Mouse (Mus musculus) MEL (cell line): ENCODE results near the gene N4bp3. TPM values are rescaled to one million over a fixed set of nuclear protein-coding genes. Genes with fewer than 3 reads are reported as not detected.

ENCODE experiments used
- DNase-seq: peaks from one replicate; pipeline ENCODE4 v3.0.0; 2011; ENCODE audit warnings: low read depth, low spot score
- H3K27ac ChIP-seq: 2 replicates; pipeline ENCODE4 v1.5.1; 2012; ENCODE audit warnings: low read depth, mild to moderate bottlenecking, control low read depth, low read length, moderate library complexity; ENCODE audit not compliant: control insufficient read depth
- H3K27me3 ChIP-seq, 2 experiments: fragments of 150-350 bp in 1 of 2; sonication (generic) in 1 of 2; 2 replicates each; pipeline ENCODE4 v1.6.1; 2012; ENCODE audit warnings: low read length in 2 of 2, mild to moderate bottlenecking in 2 of 2, improper control_type of control experiment in 1 of 2, moderate library complexity in 1 of 2; ENCODE audit not compliant: insufficient read depth in 2 of 2, control insufficient read depth in 1 of 2
- H3K36me3 ChIP-seq, 2 experiments: 2 replicates each; pipeline ENCODE4 v1.6.1; 2012 to 2014; ENCODE audit warnings: low read length in 2 of 2, improper control_type of control experiment in 1 of 2, inconsistent platforms in 1 of 2, mild to moderate bottlenecking in 1 of 2; ENCODE audit not compliant: insufficient read depth in 2 of 2, control insufficient read depth in 1 of 2
- H3K4me1 ChIP-seq, 2 experiments: fragments of 150-350 bp in 1 of 2; sonication (generic) in 1 of 2; 2 replicates each; pipeline ENCODE4 v1.6.1; 2012; ENCODE audit warnings: low read length in 2 of 2, improper control_type of control experiment in 1 of 2, mild to moderate bottlenecking in 1 of 2; ENCODE audit not compliant: insufficient read depth in 2 of 2, control insufficient read depth in 1 of 2
- H3K4me3 ChIP-seq, 2 experiments: fragments of 150-350 bp in 1 of 2; sonication (generic) in 1 of 2; 2 replicates each; pipeline ENCODE4 v1.5.1; 2012; ENCODE audit warnings: low read depth in 2 of 2, low read length in 2 of 2, mild to moderate bottlenecking in 2 of 2, moderate library complexity in 2 of 2, control low read depth in 1 of 2, improper control_type of control experiment in 1 of 2; ENCODE audit not compliant: control insufficient read depth in 1 of 2, insufficient read depth in 1 of 2
- H3K79me2 ChIP-seq: 2 replicates; pipeline ENCODE4 v1.6.1; 2012; ENCODE audit warnings: mild to moderate bottlenecking, low read length, moderate library complexity; ENCODE audit not compliant: control insufficient read depth, poor library complexity, insufficient read depth
- H3K9ac ChIP-seq: 2 replicates; pipeline ENCODE4 v1.6.1; 2012; ENCODE audit warnings: low read depth, mild to moderate bottlenecking, control low read depth, low read length, moderate library complexity; ENCODE audit not compliant: control insufficient read depth, poor library complexity, severe bottlenecking
- H3K9me3 ChIP-seq: fragments of 150-350 bp; sonication (generic); replicated peaks from 2 replicates; pipeline ENCODE4 v1.6.1; 2012; ENCODE audit warnings: mild to moderate bottlenecking, low read length, improper control_type of control experiment, moderate library complexity; ENCODE audit not compliant: insufficient read depth
- CHD2 ChIP-seq: IDR thresholded peaks from 2 replicates; pipeline ENCODE4 v1.6.1; 2011; ENCODE audit warnings: low read length, improper control_type of control experiment
- CTCF ChIP-seq, 3 experiments: IDR thresholded peaks in 2 of 3; conservative IDR thresholded peaks in 1 of 3; 2 replicates each; pipeline ENCODE4 v1.5.1; 2011 to 2012; ENCODE audit warnings: low read length in 3 of 3, low read depth in 2 of 3, mild to moderate bottlenecking in 2 of 3, improper control_type of control experiment in 1 of 3, inconsistent platforms in 1 of 3, mixed read lengths in 1 of 3, moderate library complexity in 1 of 3; ENCODE audit not compliant: control insufficient read depth in 1 of 3, insufficient read depth in 1 of 3, poor library complexity in 1 of 3, severe bottlenecking in 1 of 3
- ELF1 ChIP-seq: IDR thresholded peaks from 2 replicates; pipeline ENCODE4 v1.6.1; 2014; ENCODE audit warnings: low read depth, mild to moderate bottlenecking, inconsistent platforms, low read length, improper control_type of control experiment, moderate library complexity
- GABPA ChIP-seq: IDR thresholded peaks from 2 replicates; pipeline ENCODE4 v1.6.1; 2012; ENCODE audit warnings: low read depth, mild to moderate bottlenecking, inconsistent platforms, low read length, improper control_type of control experiment, moderate library complexity
- KAT2A ChIP-seq: conservative IDR thresholded peaks from 2 replicates; pipeline ENCODE4 v1.6.1; 2012; ENCODE audit warnings: low read depth, low read length, improper control_type of control experiment, inconsistent platforms
- MAFK ChIP-seq: IDR thresholded peaks from 2 replicates; pipeline ENCODE4 v1.6.1; 2011; ENCODE audit warnings: low read depth, mild to moderate bottlenecking, low read length, improper control_type of control experiment, borderline replicate concordance
- MAZ ChIP-seq: IDR thresholded peaks from 2 replicates; pipeline ENCODE4 v1.6.1; 2012; ENCODE audit warnings: low read depth, mild to moderate bottlenecking, inconsistent platforms, low read length, improper control_type of control experiment
- MEF2A ChIP-seq: IDR thresholded peaks from 2 replicates; pipeline ENCODE4 v1.6.1; 2014; ENCODE audit warnings: low read depth, mild to moderate bottlenecking, inconsistent platforms, low read length, improper control_type of control experiment; ENCODE audit not compliant: poor library complexity, insufficient replicate concordance, severe bottlenecking; ENCODE audit errors: extremely low read depth
- MXI1 ChIP-seq: IDR thresholded peaks from 2 replicates; pipeline ENCODE4 v1.6.1; 2011; ENCODE audit warnings: mild to moderate bottlenecking, low read depth, low read length, improper control_type of control experiment
- MYB ChIP-seq: IDR thresholded peaks from 2 replicates; pipeline ENCODE4 v1.6.1; 2011; ENCODE audit warnings: mild to moderate bottlenecking, low read depth, low read length, improper control_type of control experiment
- NELFE ChIP-seq: IDR thresholded peaks from 2 replicates; pipeline ENCODE4 v1.6.1; 2011; ENCODE audit warnings: low read depth, low read length, improper control_type of control experiment
- NRF1 ChIP-seq: IDR thresholded peaks from 2 replicates; pipeline ENCODE4 v1.6.1; 2014; ENCODE audit warnings: low read depth, mild to moderate bottlenecking, inconsistent platforms, low read length, improper control_type of control experiment, moderate library complexity; ENCODE audit not compliant: poor library complexity, insufficient read depth, severe bottlenecking
- POLR2A ChIP-seq, 2 experiments: IDR thresholded peaks; 2 replicates each; pipeline ENCODE4 v1.6.1; 2011 to 2012; ENCODE audit warnings: low read length in 2 of 2, mild to moderate bottlenecking in 2 of 2, control low read depth in 1 of 2, improper control_type of control experiment in 1 of 2, low read depth in 1 of 2, moderate library complexity in 1 of 2; ENCODE audit not compliant: control insufficient read depth in 1 of 2, insufficient read depth in 1 of 2, poor library complexity in 1 of 2
- POLR2AphosphoS2 ChIP-seq: IDR thresholded peaks from 2 replicates; pipeline ENCODE4 v1.6.1; 2011; ENCODE audit warnings: low read length, improper control_type of control experiment
- SMC3 ChIP-seq: IDR thresholded peaks from 2 replicates; pipeline ENCODE4 v1.6.1; 2011; ENCODE audit warnings: low read depth, low read length, improper control_type of control experiment
- TCF12 ChIP-seq: IDR thresholded peaks from 2 replicates; pipeline ENCODE4 v1.6.1; 2014; ENCODE audit warnings: low read depth, mild to moderate bottlenecking, inconsistent platforms, low read length, improper control_type of control experiment, moderate library complexity
- UBTF ChIP-seq: IDR thresholded peaks from 2 replicates; pipeline ENCODE4 v1.6.1; 2012; ENCODE audit warnings: low read depth, mild to moderate bottlenecking, inconsistent platforms, low read length, improper control_type of control experiment, moderate library complexity, borderline replicate concordance; ENCODE audit not compliant: insufficient read depth
- polyA plus RNA-seq, 2 experiments: library from polyadenylated mRNA; stranded (reverse) in 1 of 2; unstranded in 1 of 2; fragments of >175 nt in 1 of 2; fragments of >200 nt in 1 of 2; gene quantifications; 2 replicates each; pipeline versions ENCODE4 v1.2.1 to v1.2.4; 2012; ENCODE audit warnings: low replicate concordance in 2 of 2, low read depth in 1 of 2; ENCODE audit not compliant: insufficient read length in 2 of 2, insufficient read depth in 1 of 2, missing spikeins in 1 of 2
- total RNA-seq: library from RNA; depleted of rRNA; stranded (reverse); fragments of 300-350 nt; gene quantifications from 2 replicates; pipeline ENCODE4 v1.2.3, GENCODE M21; 2012

The N4bp3 gene
- total and polyA plus RNA-seq, 3 experiments: 6.9 to 11.5 TPM; not detected in 1

GRCm38 (mm10) chr11:51656798-51657521 is 6.3 kb upstream of the N4bp3 start (continued):
- TF ChIP-seq MAFK (no peak), POLR2A (IDR thresholded peaks at IDR 0.05; ENCODE audit: control insufficient read depth in 1 of 2, insufficient read depth in 1 of 2, low read depth in 1 of 2, low read length in 2 of 2, poor library complexity in 1 of 2) (no peak), MEF2A (no peak), MYB (no peak), UBTF (no peak)

- peaks cover 3% of the 10 kb centered on the region; the same call in 1 of the 2 replicates for H3K79me2 ChIP-seq
- no peak overlapping the region for H3K27ac ChIP-seq
- peaks cover 10 to 17% of the 10 kb centered on the region in 2 experiments for H3K4me1 ChIP-seq
- H3K9me3 ChIP-seq: no peaks in the 10 kb centered on the region
- no peak overlapping the region for H3K9ac ChIP-seq
- DNase-seq: no peak
- no peak for TF ChIP-seq MAZ
- no peak for TF ChIP-seq GABPA
- TF ChIP-seq NELFE: no peak
- no peak for TF ChIP-seq MAFK
- no peak for TF ChIP-seq MXI1
- TF ChIP-seq NRF1: no peak
- no peak for TF ChIP-seq CHD2
- TF ChIP-seq, all 39 proteins: peak for 0
- no peak overlapping the region for H3K4me3 ChIP-seq
- H3K36me3 ChIP-seq: peaks cover 0 to 11% of the 10 kb centered on the region in 2 experiments; a peak in 2 of 4 replicates
- H3K27me3 ChIP-seq: no peaks in the 10 kb centered on the region
Observed at GRCm38 (mm10) chr11:51654891-51655290, 4.2 kb upstream of the N4bp3 start.

GRCm38 (mm10) chr11:51653736-51654135 is 3.1 kb upstream of the N4bp3 start:
- no peak overlapping the region for H3K9ac ChIP-seq
- TF ChIP-seq MAFK: no peak
- TF ChIP-seq TCF12: no peak
- TF ChIP-seq ELF1: no peak
- no peak for TF ChIP-seq KAT2A
- no peak for TF ChIP-seq POLR2AphosphoS2
- no peak for TF ChIP-seq CTCF (IDR thresholded peaks at IDR 0.05 in 2 of 3, conservative IDR thresholded peaks at IDR 0.05 in 1 of 3; ENCODE audit: control insufficient read depth in 1 of 3, insufficient read depth in 1 of 3, low read depth in 2 of 3, low read length in 3 of 3, poor library complexity in 1 of 3, severe bottlenecking in 1 of 3)
- TF ChIP-seq SMC3: no peak
- TF ChIP-seq, all 39 proteins: peak for 0
- Histone ChIP-seq H3K79me2 (peaks cover 3% of the 10 kb centered on the region; the same call in 1 of the 2 replicates), H3K4me1 (peaks cover 4 to 7% of the 10 kb centered on the region in 2 experiments), H3K9me3 (no peaks in the 10 kb centered on the region), H3K27me3 (no peaks in the 10 kb centered on the region), H3K4me3 (no peak overlapping the region), H3K36me3 (peaks cover 0 to 4% of the 10 kb centered on the region in 2 experiments; a peak in 1 of 4 replicates), H3K27ac (no peak overlapping the region)
- DNase-seq: no peak
